Mouse (Mus musculus): ENCODE measurements around the gene Sec14l4.

GRCm38 (mm10) chr11:3996840-3997239 lies 34.4 kb upstream of the Sec14l4 start:
- TF ChIP-seq POLR2A (IDR thresholded peaks at IDR 0.05; ENCODE audit: low read depth, low read length) (no peak), CTCF (IDR thresholded peaks at IDR 0.05; ENCODE audit: extremely low read depth, insufficient read depth, insufficient read length, insufficient replicate concordance) (no peak)

Data from spleen, adult 2 months (tissue).